Mouse (Mus musculus): ENCODE results near the gene Tmem208. TPM values are rescaled to one million over a fixed set of nuclear protein-coding genes. Genes with fewer than 3 reads are reported as not detected.

The Tmem208 gene
- polyA plus RNA-seq, 1 experiment from 2014 or later = 150 TPM

DNA sequence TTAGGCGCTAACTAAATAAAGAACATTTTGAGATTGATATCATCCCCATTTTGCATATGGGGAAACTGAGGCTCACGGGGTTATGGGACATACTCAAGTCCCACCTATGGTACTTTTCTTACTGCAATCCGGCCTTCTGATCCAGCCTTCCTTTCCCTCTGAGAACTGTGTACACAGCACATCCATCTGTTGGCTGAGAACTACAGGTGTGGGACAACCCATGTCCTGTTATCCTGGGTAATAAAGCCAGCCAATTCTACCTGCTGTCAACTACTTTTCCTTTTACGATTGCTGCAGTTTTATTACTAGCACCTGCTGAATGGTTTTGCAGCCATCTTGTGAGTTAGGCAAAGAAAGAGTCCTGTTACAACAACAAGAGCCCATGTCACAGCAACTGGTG is 28.4 kb downstream of the Tmem208 start:
- no peak overlapping the region for H3K4me2 ChIP-seq (ENCODE audit: low read depth, low read length)
- no peak overlapping the region for H3K27ac ChIP-seq (ENCODE audit: low read depth, low read length)
- H3K36me3 ChIP-seq (ENCODE audit: control insufficient read depth, insufficient read depth, low read length) = no peaks in the 10 kb centered on the region; the same call in 1 of the 2 replicates
- H3K4me1 ChIP-seq (ENCODE audit: control insufficient read depth, insufficient read depth, low read length) = peaks cover 11% of the 10 kb centered on the region
- ATAC-seq (ENCODE audit: low read depth) = no peak
- H3K9ac ChIP-seq (replicated peaks; ENCODE audit: low read depth, low read length) = no peak overlapping the region
- H3K4me3 ChIP-seq (ENCODE audit: low read depth, low read length) = no peak overlapping the region
- 76% methylated on average over 4 of the region's 4 CpGs for WGBS
- no peaks in the 10 kb centered on the region for H3K27me3 ChIP-seq (ENCODE audit: control insufficient read depth, insufficient read depth, low read length)
- H3K9me3 ChIP-seq (ENCODE audit: control insufficient read depth, low read length) = no peaks in the 10 kb centered on the region

DNA sequence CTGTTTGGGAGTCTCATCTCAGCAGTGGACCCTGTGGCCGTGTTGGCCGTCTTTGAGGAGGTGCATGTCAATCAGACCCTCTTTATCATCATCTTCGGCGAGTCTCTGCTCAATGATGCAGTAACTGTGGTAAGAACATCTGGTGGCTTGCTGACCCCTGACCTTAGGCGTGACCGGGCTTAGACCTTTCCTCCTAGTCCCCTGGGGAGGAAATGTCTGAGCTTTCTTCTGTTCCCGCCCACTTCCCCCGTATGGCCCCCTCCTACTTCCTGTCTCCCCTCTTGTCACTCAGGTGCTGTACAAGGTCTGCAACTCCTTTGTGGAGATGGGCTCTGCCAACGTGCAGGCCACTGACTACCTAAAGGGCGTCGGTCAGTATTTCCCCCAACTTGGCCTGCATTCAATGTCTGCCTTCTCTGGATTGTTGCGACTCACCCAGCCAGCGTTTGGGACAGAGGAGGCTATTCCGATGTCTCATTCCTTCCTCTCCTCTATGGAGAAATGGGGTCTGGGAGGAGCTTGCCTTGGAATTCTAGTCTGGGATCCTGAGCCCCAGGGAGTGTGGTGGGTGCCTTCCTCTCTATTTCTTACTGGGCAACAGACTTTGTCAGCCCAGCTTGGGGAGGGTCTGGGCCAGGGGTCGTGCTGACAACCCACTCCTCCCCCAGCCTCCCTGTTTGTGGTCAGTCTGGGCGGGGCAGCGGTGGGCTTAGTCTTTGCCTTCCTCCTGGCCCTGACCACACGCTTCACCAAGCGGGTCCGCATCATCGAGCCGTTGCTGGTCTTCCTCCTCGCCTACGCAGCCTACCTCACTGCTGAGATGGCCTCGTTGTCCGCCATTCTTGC is 29.2 kb downstream of the Tmem208 start:
- H3K4me1 ChIP-seq (ENCODE audit: control insufficient read depth, insufficient read depth, low read length) = peaks cover 4% of the 10 kb centered on the region
- H3K9ac ChIP-seq (replicated peaks; ENCODE audit: low read depth, low read length) = no peak overlapping the region
- H3K4me3 ChIP-seq (ENCODE audit: low read depth, low read length) = no peak overlapping the region
- H3K4me2 ChIP-seq (ENCODE audit: low read depth, low read length) = no peak overlapping the region
- no peaks in the 10 kb centered on the region; the same call in 1 of the 2 replicates for H3K36me3 ChIP-seq (ENCODE audit: control insufficient read depth, insufficient read depth, low read length)
- no peak for ATAC-seq (ENCODE audit: low read depth)
- no peaks in the 10 kb centered on the region for H3K27me3 ChIP-seq (ENCODE audit: control insufficient read depth, insufficient read depth, low read length)
- H3K27ac ChIP-seq (ENCODE audit: low read depth, low read length) = no peak overlapping the region
- WGBS = 75% methylated on average over 26 of the region's 26 CpGs
- H3K9me3 ChIP-seq (ENCODE audit: control insufficient read depth, low read length) = no peaks in the 10 kb centered on the region

DNA sequence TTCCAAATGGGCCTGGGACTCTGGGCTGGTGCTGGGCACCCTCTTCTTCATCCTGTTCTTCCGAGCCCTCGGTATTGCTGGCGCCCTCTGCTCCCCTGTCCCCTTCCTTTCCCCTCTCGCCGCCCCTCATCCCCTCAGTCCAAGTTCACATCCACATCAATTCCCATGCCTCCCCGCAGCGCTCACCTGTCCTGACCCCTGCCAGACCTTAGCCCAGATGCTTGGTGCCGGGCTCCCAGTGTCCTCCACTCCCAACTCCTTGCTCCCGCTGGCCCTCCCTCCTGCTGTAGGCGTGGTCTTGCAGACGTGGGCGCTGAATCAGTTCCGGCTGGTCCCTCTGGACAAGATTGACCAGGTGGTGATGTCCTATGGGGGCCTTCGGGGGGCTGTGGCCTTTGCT is 30.5 kb downstream of the Tmem208 start:
- ATAC-seq (ENCODE audit: low read depth) = no peak
- 89% methylated on average over 14 of the region's 14 CpGs for WGBS
- Histone ChIP-seq H3K9me3 (ENCODE audit: control insufficient read depth, low read length) (no peaks in the 10 kb centered on the region), H3K36me3 (ENCODE audit: control insufficient read depth, insufficient read depth, low read length) (no peaks in the 10 kb centered on the region; the same call in 1 of the 2 replicates), H3K27ac (ENCODE audit: low read depth, low read length) (no peak overlapping the region), H3K27me3 (ENCODE audit: control insufficient read depth, insufficient read depth, low read length) (no peaks in the 10 kb centered on the region), H3K4me1 (ENCODE audit: control insufficient read depth, insufficient read depth, low read length) (0 out of 2 replicates have a peak, but pooled peaks cover 2% of the 10 kb centered on the region), H3K4me2 (ENCODE audit: low read depth, low read length) (no peak overlapping the region), H3K4me3 (ENCODE audit: low read depth, low read length) (no peak overlapping the region), H3K9ac (replicated peaks; ENCODE audit: low read depth, low read length) (no peak overlapping the region)

DNA sequence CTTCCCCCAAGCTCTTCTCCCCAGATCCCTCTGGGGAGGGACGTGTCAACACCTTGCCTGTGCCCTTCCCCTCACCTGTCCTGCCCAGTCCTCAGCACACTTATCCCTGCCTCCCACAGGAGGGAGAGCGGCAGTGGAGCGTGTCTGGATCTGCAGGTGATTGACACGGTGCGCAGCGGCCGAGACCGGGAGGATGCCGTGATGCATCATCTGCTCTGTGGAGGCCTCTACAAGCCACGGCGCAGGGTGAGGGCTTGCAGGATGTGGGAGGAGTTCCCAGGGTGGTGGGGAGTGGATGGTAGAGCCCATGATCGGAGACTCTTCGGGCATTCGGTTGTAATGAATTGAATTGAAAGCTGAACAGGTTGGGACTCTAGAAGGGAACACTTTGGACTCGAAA is 33.1 kb downstream of the Tmem208 start:
- Histone ChIP-seq H3K4me3 (ENCODE audit: low read depth, low read length) (no peak overlapping the region), H3K4me2 (ENCODE audit: low read depth, low read length) (no peak overlapping the region), H3K9ac (replicated peaks; ENCODE audit: low read depth, low read length) (no peak overlapping the region), H3K36me3 (ENCODE audit: control insufficient read depth, insufficient read depth, low read length) (no peaks in the 10 kb centered on the region; the same call in 1 of the 2 replicates), H3K27me3 (ENCODE audit: control insufficient read depth, insufficient read depth, low read length) (no peaks in the 10 kb centered on the region), H3K27ac (ENCODE audit: low read depth, low read length) (no peak overlapping the region), H3K9me3 (ENCODE audit: control insufficient read depth, low read length) (no peaks in the 10 kb centered on the region), H3K4me1 (ENCODE audit: control insufficient read depth, insufficient read depth, low read length) (0 out of 2 replicates have a peak, but pooled peaks cover 4% of the 10 kb centered on the region)
- ATAC-seq (ENCODE audit: low read depth) = no peak
- 73% methylated on average over 15 of the region's 15 CpGs for WGBS

DNA sequence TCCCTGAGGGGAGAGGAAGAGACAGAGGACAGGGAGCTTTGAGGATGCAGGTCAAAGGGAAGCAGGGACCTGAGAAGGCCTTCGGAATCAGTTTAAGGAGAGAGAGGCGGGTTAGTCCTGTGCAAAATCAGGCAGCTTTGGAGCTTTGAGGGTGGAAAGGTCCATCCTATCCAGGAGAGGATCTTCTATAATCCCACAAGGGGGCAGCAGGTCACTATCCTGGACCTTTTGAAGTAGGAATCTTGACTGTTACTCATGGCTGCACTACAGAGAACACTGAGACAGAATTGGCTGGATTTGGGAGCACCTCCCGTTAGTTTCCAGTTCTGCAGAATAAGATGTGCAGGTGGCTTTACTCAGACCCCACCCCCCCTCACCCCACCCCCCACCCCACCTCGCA is 33.5 kb downstream of the Tmem208 start:
- 53% methylated on average over 4 of the region's 4 CpGs for WGBS
- Histone ChIP-seq H3K4me2 (ENCODE audit: low read depth, low read length) (no peak overlapping the region), H3K4me3 (ENCODE audit: low read depth, low read length) (no peak overlapping the region), H3K27ac (ENCODE audit: low read depth, low read length) (no peak overlapping the region), H3K9ac (replicated peaks; ENCODE audit: low read depth, low read length) (no peak overlapping the region), H3K27me3 (ENCODE audit: control insufficient read depth, insufficient read depth, low read length) (no peaks in the 10 kb centered on the region), H3K4me1 (ENCODE audit: control insufficient read depth, insufficient read depth, low read length) (0 out of 2 replicates have a peak, but pooled peaks cover 4% of the 10 kb centered on the region), H3K9me3 (ENCODE audit: control insufficient read depth, low read length) (no peaks in the 10 kb centered on the region), H3K36me3 (ENCODE audit: control insufficient read depth, insufficient read depth, low read length) (no peaks in the 10 kb centered on the region; the same call in 1 of the 2 replicates)
- no peak for ATAC-seq (ENCODE audit: low read depth)

DNA sequence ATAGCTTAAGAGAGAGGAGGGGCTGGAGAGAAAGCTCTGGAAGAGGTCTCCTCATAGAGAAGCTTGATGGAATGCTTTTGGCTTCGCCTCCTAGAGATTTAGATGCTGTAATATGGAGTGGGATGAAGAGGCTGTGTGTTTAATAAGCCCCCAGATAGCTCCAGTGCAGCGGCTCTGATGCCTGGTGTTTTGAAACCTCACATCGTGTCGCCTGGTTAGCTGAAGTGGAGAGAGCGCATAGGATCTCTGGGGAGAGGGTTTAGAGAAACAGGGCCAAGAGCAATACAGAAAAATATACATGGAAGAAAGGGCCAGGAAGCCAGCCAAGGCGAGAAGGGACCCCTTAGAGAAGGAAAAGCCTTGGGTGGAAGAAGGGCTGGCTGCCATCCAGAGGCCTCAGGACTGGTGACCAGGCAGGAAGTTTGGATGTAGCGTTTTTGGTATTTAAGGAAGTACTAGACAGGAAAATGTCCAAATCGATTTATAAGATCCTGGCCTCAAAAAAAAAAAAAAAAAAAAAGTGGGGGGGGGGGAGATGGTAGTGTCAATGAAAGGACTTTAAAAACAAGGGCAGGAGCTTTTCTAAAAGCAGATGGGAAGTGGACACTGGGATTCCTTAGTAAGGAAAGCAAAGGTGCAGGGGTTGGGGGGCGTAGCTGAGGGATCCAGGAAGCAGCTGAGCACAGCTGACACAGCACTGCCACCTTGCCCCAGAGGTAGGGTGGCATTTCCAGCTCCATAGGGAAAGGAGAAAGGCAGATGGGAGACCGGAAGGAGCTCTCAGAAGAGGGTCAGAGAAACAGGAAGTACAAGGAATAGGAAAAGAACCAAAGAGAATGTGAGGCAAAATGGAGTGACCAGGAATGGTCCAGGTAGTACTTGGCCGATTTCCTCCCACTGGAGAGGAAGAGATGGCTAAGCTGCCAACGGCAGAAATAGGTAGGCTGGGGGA is 35.9 kb downstream of the Tmem208 start:
- Histone ChIP-seq H3K27me3 (ENCODE audit: control insufficient read depth, insufficient read depth, low read length) (no peaks in the 10 kb centered on the region), H3K9ac (replicated peaks; ENCODE audit: low read depth, low read length) (no peak overlapping the region), H3K4me1 (ENCODE audit: control insufficient read depth, insufficient read depth, low read length) (0 out of 2 replicates have a peak, but pooled peaks cover 4% of the 10 kb centered on the region), H3K4me2 (ENCODE audit: low read depth, low read length) (no peak overlapping the region), H3K4me3 (ENCODE audit: low read depth, low read length) (no peak overlapping the region), H3K27ac (ENCODE audit: low read depth, low read length) (no peak overlapping the region), H3K36me3 (ENCODE audit: control insufficient read depth, insufficient read depth, low read length) (no peaks in the 10 kb centered on the region; the same call in 1 of the 2 replicates), H3K9me3 (ENCODE audit: control insufficient read depth, low read length) (no peaks in the 10 kb centered on the region)
- WGBS = 66% methylated on average over 12 of the region's 12 CpGs
- ATAC-seq (ENCODE audit: low read depth) = no peak

DNA sequence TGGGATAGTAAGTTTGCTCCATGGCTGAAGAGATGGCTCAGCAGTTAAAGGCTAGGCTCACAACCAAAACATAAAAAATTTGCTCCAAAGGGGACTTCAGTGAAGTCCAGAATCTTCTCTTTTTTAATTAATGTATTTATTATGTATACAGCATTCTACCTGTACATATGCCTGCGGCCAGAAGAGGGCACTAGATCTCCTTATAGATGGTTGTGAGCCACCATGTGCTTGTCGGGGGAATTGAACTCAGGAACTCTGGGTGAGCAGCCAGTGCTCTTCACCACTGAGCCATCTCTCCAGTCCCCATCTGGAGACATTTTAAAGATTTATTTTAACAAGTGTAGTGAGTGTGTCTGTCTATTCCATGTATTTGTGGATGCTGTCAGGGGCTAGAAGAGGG is 41.0 kb downstream of the Tmem208 start:
- H3K27me3 ChIP-seq (ENCODE audit: control insufficient read depth, insufficient read depth, low read length) = no peaks in the 10 kb centered on the region
- no peak overlapping the region for H3K9ac ChIP-seq (replicated peaks; ENCODE audit: low read depth, low read length)
- no peak overlapping the region for H3K27ac ChIP-seq (ENCODE audit: low read depth, low read length)
- H3K4me2 ChIP-seq (ENCODE audit: low read depth, low read length) = no peak overlapping the region
- no peaks in the 10 kb centered on the region for H3K4me1 ChIP-seq (ENCODE audit: control insufficient read depth, insufficient read depth, low read length)
- H3K4me3 ChIP-seq (ENCODE audit: low read depth, low read length) = no peak overlapping the region
- 77% methylated on average over 2 of the region's 2 CpGs for WGBS
- no peaks in the 10 kb centered on the region for H3K9me3 ChIP-seq (ENCODE audit: control insufficient read depth, low read length)
- H3K36me3 ChIP-seq (ENCODE audit: control insufficient read depth, insufficient read depth, low read length) = no peaks in the 10 kb centered on the region
- ATAC-seq (ENCODE audit: low read depth) = no peak

DNA sequence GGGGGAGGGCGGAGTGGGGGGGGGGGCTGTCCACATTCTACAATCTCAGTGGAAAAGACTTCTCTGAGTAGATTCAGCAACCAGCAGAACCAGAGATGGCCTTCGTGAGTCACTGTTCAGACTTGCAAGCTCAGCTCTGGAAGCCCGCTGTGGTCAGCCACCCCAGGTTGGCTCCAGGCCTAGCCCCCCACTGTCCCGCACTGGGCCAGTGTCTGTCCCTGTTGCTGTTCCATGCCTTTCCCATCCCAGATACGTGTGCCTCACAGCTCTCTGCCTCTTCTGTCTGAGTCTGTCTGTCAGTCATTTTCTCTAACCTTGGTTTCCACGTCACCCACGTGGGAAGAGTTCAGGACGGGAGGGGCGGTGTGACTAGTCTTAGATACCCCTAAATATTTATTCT is 46.3 kb downstream of the Tmem208 start:
- WGBS = 77% methylated on average over 9 of the region's 9 CpGs
- no peak overlapping the region for H3K9ac ChIP-seq (replicated peaks; ENCODE audit: low read depth, low read length)
- ATAC-seq (ENCODE audit: low read depth) = no peak
- H3K27ac ChIP-seq (ENCODE audit: low read depth, low read length) = no peak overlapping the region
- H3K36me3 ChIP-seq (ENCODE audit: control insufficient read depth, insufficient read depth, low read length) = no peaks in the 10 kb centered on the region
- H3K27me3 ChIP-seq (ENCODE audit: control insufficient read depth, insufficient read depth, low read length) = no peaks in the 10 kb centered on the region
- no peaks in the 10 kb centered on the region for H3K4me1 ChIP-seq (ENCODE audit: control insufficient read depth, insufficient read depth, low read length)
- no peaks in the 10 kb centered on the region for H3K9me3 ChIP-seq (ENCODE audit: control insufficient read depth, low read length)
- H3K4me2 ChIP-seq (ENCODE audit: low read depth, low read length) = no peak overlapping the region
- no peak overlapping the region for H3K4me3 ChIP-seq (ENCODE audit: low read depth, low read length)

Measured in neural tube, embryonic 14.5 days (tissue).